Mouse (Mus musculus): ENCODE data around the gene Hist1h4h. TPM values are rescaled to one million over a fixed set of nuclear protein-coding genes. Genes with fewer than 3 reads are reported as not detected.

The Hist1h4h gene
- 19.8 and 50.6 TPM in 2 replicates for total RNA-seq (2015; ENCODE audit: low replicate concordance)
- 443 and 524 TPM in 2 replicates for total RNA-seq (2017; ENCODE audit: low replicate concordance)

DNA sequence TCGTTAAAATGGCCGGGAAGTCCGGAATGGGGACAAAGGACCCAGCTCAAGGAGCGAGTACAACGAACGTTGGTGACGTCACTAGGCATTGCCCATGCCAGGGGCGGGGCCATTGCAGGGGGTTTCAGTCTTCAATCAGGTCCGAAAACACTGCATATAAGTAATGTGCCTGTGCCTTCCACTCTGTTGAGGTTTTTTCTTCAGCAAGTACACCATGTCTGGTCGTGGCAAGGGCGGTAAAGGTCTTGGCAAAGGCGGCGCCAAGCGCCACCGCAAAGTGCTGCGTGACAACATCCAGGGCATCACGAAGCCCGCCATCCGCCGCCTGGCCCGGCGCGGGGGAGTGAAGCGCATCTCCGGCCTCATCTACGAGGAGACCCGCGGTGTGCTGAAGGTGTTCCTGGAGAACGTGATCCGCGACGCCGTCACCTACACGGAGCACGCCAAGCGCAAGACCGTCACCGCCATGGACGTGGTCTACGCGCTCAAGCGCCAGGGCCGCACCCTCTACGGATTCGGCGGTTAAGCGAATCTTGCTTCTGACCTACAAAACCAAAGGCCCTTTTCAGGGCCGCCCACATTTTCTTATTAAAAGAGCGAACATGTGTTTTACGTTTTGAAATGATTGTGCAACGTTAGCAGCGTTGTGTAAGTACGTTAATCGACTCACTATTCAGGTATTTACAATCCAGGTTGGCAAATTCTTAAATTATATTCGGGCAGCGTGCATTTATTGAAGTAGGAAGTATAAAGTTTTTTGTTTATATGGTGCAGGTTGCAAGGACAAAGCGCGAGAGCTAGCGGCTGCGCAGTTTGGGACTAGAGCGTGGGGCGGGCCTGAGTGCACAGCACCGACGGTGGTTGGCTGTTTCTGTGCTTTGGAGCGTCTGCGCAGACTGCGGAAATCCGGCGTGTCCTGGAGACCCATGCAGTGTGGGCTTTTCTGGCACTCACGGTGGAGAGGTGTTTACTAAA lies at the start of gene Hist1h4h:
Hist1h4h (plus strand) TSS at position 150 of the 975 bp plus-strand sequence.
- peak; percentile 58 for ATAC-seq (replicated peaks; ENCODE audit: low FRiP score, poor library complexity, severe bottlenecking)

DNA sequence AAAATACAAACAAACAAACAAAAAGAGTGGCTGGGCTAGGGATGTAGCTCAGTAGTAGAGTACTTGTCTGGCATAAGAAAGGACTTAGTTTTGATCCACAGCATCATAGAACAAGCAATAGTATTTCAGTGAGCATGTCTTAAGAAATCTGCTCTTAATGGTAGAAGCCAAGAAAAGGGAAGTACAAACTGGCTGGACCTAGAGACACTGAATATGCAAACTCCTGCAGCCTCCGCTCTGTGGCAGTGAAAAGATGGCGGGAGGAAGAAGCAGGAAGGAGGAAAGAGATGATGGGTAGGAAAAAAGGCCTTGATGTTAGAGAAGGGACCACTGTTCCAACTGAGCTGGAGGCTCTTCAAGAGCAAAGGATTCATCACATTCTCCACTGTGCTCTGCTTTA lies 47.7 kb upstream of the Hist1h4h start:
- no peak for ATAC-seq (replicated peaks; ENCODE audit: low FRiP score, poor library complexity, severe bottlenecking)

GRCm38 (mm10) chr13:23485271-23485670 lies 45.6 kb upstream of the Hist1h4h start:
- no peak for ATAC-seq (replicated peaks; ENCODE audit: low FRiP score, poor library complexity, severe bottlenecking)

GRCm38 (mm10) chr13:23488400-23489322 lies 42.2 kb upstream of the Hist1h4h start, which contains the start of gene Btn2a2:
Btn2a2 (minus strand) TSS chr13:23488857.
- ATAC-seq (replicated peaks; ENCODE audit: low FRiP score, poor library complexity, severe bottlenecking): no peak

DNA sequence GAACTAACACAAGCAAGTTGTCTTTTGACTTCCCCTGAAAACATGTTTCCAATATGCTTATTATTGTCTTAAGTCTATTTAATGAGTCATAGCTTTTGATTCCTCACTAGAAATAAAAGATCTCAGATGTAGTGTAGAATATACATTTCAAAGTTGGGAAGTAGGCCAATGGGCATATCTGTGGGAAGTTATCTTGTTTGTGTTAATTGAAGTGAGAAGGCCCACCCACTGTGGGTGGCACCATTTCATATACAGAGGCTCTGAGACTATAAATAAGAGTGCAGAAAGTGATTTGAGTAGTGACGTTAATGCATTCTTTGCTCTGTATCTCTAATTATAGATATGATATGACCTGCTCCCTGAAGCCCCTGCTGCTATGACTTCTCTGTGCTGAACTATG lies 40.0 kb upstream of the Hist1h4h start:
- no peak for ATAC-seq (replicated peaks; ENCODE audit: low FRiP score, poor library complexity, severe bottlenecking)

GRCm38 (mm10) chr13:23491263-23491662 lies 39.6 kb upstream of the Hist1h4h start:
- no peak for ATAC-seq (replicated peaks; ENCODE audit: low FRiP score, poor library complexity, severe bottlenecking)

GRCm38 (mm10) chr13:23491990-23492389 lies 38.9 kb upstream of the Hist1h4h start:
- ATAC-seq (replicated peaks; ENCODE audit: low FRiP score, poor library complexity, severe bottlenecking): no peak

DNA sequence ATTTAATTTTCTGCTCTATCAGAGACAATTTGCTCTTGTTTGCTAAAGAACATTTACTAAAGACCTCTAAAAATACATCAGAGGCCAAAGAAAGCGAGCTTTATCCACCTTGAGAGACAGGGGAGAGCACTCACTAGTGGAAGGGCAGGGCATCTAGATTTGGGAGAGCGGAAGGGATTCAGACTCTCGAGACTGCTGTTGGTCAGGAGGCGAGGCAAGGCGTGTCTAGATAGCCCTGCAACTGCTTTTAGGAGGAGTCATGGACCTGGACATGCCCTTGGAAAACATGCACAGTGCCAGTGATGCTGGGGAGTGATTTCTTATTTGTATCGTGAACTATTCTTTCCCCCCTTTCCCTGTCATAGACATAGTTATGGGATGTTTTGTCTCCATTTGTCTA lies 35.3 kb upstream of the Hist1h4h start:
- ATAC-seq (replicated peaks; ENCODE audit: low FRiP score, poor library complexity, severe bottlenecking): no peak

GRCm38 (mm10) chr13:23497656-23498321 lies 33.1 kb upstream of the Hist1h4h start:
- no peak for ATAC-seq (replicated peaks; ENCODE audit: low FRiP score, poor library complexity, severe bottlenecking)

GRCm38 (mm10) chr13:23498653-23499052 lies 32.2 kb upstream of the Hist1h4h start:
- ATAC-seq (replicated peaks; ENCODE audit: low FRiP score, poor library complexity, severe bottlenecking): no peak

DNA sequence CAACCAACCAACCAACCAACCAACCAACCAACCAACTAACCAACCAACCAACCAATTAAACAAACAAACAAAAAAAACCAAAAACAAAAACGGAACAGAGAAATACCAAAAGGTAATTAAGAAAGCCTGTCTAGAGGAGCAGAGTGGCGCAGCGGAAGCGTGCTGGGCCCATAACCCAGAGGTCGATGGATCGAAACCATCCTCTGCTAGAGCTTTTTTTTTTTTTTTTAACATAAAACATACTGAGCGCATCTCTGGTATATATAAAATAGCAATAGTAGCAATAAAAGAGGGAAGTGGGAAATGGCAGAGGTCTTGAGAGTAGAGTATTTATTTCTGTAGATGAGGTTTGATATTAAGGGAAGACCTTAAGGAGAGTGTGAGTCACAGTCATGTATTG lies 30.9 kb upstream of the Hist1h4h start:
- ATAC-seq (replicated peaks; ENCODE audit: low FRiP score, poor library complexity, severe bottlenecking): no peak

DNA sequence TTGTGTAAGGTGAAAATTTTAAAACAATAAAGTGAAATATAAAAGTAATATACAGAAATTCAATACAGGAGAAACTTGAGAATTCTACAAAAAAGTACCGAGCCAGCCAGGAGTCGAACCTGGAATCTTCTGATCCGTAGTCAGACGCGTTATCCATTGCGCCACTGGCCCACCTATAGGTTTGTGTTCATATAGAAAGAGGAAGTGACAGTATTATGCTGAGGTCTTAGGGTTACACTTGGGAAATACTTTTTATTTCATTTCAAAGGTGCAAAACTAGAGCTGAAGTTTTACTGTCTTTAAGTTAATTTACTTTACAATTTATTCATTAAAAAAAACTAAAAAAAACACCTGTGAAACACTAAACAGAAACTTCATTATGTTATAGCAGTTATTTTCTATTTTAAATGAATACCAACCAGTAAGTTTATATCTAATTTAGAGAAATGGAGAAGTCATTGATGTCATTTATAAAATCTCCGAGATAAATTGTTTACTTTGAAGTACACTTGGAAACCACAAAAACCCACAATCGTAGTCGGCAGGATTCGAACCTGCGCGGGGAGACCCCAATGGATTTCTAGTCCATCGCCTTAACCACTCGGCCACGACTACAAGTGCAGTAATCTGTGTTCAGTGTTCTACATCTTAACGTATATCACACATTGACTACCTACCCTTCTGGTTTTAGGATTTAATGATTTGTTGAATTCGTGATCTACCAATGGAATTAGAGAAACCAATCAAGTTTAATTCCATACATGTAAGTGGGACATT lies 30.2 kb upstream of the Hist1h4h start:
- ATAC-seq (replicated peaks; ENCODE audit: low FRiP score, poor library complexity, severe bottlenecking): 0 out of 2 replicates have a peak, but pooled peaks have one; percentile 55

GRCm38 (mm10) chr13:23501511-23501910 lies 29.3 kb upstream of the Hist1h4h start:
- ATAC-seq (replicated peaks; ENCODE audit: low FRiP score, poor library complexity, severe bottlenecking): no peak

- no peak for ATAC-seq (replicated peaks; ENCODE audit: low FRiP score, poor library complexity, severe bottlenecking)
Observed at GRCm38 (mm10) chr13:23502031-23502567, 28.8 kb upstream of the Hist1h4h start.

GRCm38 (mm10) chr13:23502916-23503315 lies 27.9 kb upstream of the Hist1h4h start:
- ATAC-seq (replicated peaks; ENCODE audit: low FRiP score, poor library complexity, severe bottlenecking): no peak

DNA sequence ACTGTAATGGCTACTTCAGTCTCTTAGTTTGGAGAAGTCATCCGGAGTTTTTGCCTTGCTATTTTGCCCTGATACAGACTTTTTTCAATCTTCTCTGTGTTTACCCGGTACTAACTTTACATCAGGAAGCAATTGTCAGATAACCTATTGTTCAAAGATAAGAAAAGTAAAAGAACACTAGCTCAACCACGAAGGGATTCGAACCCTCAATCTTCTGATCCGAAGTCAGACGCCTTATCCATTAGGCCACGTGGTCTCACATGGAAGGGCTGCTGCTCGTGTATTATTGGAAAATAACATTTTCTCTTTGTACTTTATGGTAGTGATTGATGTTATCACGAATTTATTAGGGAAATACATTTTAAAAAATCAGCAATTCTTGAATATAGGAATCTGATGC lies 27.1 kb upstream of the Hist1h4h start:
- ATAC-seq (replicated peaks; ENCODE audit: low FRiP score, poor library complexity, severe bottlenecking): 0 out of 2 replicates have a peak, but pooled peaks have one; percentile 62

DNA sequence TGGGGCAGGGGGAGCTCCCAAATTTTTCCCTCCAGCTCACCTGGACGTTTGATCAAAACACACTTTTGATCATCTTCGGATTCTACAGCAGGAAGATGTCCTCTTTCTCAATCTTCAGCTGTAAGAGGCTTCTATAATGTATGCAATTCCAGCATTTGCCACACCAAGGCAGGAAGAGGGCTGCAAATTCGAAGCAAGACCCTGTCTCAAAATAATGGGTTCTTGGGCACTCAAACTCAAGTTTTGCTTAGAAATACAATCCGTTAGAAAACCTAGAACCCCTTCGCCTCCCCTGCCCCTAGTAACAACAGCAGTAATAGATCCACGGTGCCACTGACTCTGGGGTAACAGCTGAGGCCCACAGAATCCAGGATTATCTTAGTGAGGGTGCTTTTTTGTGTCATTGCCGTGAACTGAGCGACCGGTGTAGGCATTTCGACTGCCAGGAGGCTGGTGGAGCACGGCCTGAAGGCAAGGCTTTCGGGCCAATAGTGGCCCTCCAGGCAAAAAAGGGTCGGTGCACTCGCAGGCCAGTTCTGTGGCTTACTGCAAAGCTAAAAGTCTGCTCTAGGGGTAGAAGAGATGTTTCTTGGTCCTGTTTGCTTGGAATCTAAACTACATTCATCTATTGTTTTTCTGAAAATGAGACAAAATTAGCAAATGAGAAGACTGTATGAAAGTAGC lies 25.0 kb upstream of the Hist1h4h start:
- ATAC-seq (replicated peaks; ENCODE audit: low FRiP score, poor library complexity, severe bottlenecking): no peak

DNA sequence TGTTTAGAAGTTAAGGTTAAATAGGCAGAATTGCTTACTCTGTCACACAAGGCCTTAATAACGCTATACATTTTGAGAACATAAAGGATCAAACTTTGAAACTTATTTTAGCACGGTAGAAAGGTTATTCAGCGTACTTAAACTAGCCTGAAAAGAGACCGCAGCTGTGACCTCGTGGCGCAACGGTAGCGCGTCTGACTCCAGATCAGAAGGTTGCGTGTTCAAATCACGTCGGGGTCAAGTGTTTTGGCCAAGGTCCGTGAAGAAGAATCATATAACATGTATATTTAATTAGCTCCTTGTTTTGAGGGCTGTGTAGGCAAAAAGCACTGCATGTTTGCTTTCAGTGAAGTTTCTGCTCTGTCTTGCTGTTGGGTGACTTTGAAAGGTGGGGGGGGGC lies 24.5 kb upstream of the Hist1h4h start:
- no peak for ATAC-seq (replicated peaks; ENCODE audit: low FRiP score, poor library complexity, severe bottlenecking)
